Mouse (Mus musculus) liver, embryonic 14.5 days (tissue): ENCODE measurements around the gene Agbl5.
A peak's percentile ranks its signal among the peaks of the same experiment; 100 is the strongest.

Experiments used
- CTCF ChIP-seq: IDR thresholded peaks from 2 replicates; pipeline ENCODE4 v1.5.1; 2016; ENCODE audit warnings: antibody characterized with exemption, low read depth, control low read depth
- EP300 ChIP-seq: IDR thresholded peaks from 2 replicates; pipeline ENCODE4 v1.6.1; 2016; ENCODE audit warnings: antibody characterized with exemption, low read depth

DNA sequence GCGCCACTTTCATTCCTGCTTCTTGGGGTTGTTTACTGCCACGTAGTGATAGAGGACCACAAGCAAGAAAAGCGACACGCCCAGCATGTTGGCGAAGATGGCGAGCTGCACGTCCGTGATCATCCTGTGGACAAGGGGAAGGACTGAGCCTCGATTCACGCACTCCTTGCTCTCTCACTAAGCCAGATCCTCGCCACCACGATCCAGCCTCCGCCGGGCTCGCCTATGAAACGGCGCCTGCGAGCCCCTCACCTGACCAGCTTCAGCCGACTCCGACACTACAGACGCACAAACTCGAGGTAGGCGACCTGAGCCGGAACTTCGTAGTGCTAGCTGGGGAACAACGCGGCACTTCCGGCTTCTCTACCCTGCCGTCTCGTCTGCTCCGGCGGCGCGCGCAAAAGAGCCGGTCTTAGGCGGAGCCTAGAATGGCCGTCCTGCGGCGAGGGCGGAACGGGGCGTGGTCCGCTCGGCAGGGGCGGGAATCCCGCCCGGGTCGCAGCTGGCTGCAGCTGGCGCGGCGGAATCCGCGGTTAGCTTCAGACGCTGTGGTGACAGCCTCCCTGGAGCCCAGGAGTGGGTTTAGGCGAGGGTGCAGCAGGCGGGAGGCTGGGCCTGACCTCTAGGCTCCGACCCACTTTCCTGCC is 19.0 kb downstream of the Agbl5 start, which contains the start of gene Ost4:
- TF ChIP-seq CTCF (0 out of 2 replicates have a peak, but pooled peaks have one; percentile 8), EP300 (peak; percentile 21; the same call in 1 of the 2 replicates)
